Mouse (Mus musculus) activated CD4-positive, CD25-positive, alpha-beta regulatory T cell, adult 9 weeks (primary cell): ENCODE results near the gene Fam163a. TPM values are rescaled to one million over a fixed set of nuclear protein-coding genes. Genes with fewer than 3 reads are reported as not detected.

Source experiments
- polyA plus RNA-seq: library from polyadenylated mRNA; unstranded; fragments of 100-300 nt; shearing (Covaris generic); gene quantifications from one replicate; pipeline ENCODE4 v1.2.1, GENCODE M21; 2017

Gene Fam163a
- not detected for polyA plus RNA-seq

DNA sequence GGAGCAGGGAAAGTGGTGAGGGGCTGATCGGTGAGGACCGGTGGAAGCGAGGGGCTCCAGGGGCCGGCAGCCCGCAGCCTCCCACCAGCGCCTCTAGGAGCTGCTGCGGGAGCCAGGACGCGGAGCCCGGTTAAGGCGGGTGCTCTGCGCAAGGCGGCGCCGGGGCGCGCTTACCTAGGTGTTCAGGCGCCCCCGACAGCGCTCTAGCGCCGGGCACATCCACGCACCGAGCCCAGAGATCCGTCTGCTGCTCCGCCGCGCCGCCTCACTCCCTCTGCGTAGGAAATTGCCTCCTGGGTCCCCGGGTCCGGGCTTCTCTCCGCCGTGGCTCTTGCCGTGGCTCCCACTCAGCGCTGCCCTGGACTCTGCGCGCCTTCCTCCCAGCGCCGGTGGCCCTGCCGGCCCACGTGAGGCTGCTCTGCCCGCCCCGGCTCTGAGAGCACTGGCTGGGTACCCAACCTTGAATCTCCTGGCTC is at the start of gene Fam163a:
TSS of gene Fam163a (minus strand) at position 371 of the 476 bp plus-strand sequence.

GRCm38 (mm10) chr1:156035930-156036737 is 168.7 kb downstream of the Fam163a start, which contains the start of gene Tor1aip1:
Tor1aip1 (minus strand) TSS chr1:156036480.

GRCm38 (mm10) chr1:156035269-156035929 is 169.4 kb downstream of the Fam163a start, which contains the start of gene Tor1aip2:
Tor1aip2 (plus strand) TSS chr1:156035403.

Other genes starting within 250 kb of the Fam163a start
- gene Cep350, start 231.8 kb downstream of the Fam163a start, polyA plus RNA-seq = 16.2 TPM
- gene Tor1aip2, start 169.6 kb downstream of the Fam163a start, polyA plus RNA-seq = 60.4 TPM
- gene Tor1aip1, start 168.5 kb downstream of the Fam163a start, polyA plus RNA-seq = 88.2 TPM
- gene Tdrd5, start 98.6 kb upstream of the Fam163a start, polyA plus RNA-seq = not detected
- gene Nphs2, start 105.7 kb upstream of the Fam163a start, polyA plus RNA-seq = not detected
- 1,371 TPM for gene Gm2000, start 161.0 kb upstream of the Fam163a start, polyA plus RNA-seq
- gene Axdnd1, start 216.1 kb upstream of the Fam163a start, polyA plus RNA-seq = 0.37 TPM